Mouse (Mus musculus) heart, postnatal 0 days (tissue): ENCODE results near the gene Scfd2. TPM values are rescaled to one million over a fixed set of nuclear protein-coding genes. Genes with fewer than 3 reads are reported as not detected.

Source experiments
- ATAC-seq: fragments of 200-750 bp; cut with Nextera tagmentation; 2 replicates; pipeline ENCODE4 v1.8.0; 2017; ENCODE audit warnings: low read depth, moderate number of reproducible peaks, moderate library complexity; ENCODE audit not compliant: insufficient read depth
- DNase-seq: peaks from one replicate; pipeline ENCODE4 v3.0.0-alpha.2; 2016; ENCODE audit warnings: low spot score
- H3K27ac ChIP-seq: fragments of 300-500 bp; sonication (generic); 2 replicates; pipeline ENCODE4 v1.5.1; 2014; ENCODE audit warnings: low read depth, mild to moderate bottlenecking
- H3K27me3 ChIP-seq: fragments of 300-500 bp; sonication (generic); 2 replicates; pipeline ENCODE4 v1.6.1; 2014; ENCODE audit warnings: low read length, mixed read lengths; ENCODE audit not compliant: control insufficient read depth, insufficient read depth
- H3K36me3 ChIP-seq: fragments of 300-500 bp; sonication (generic); replicated peaks from 2 replicates; pipeline ENCODE4 v1.6.1; 2014; ENCODE audit warnings: low read length, mixed read lengths; ENCODE audit not compliant: control insufficient read depth, insufficient read depth
- H3K4me1 ChIP-seq: fragments of 300-500 bp; sonication (generic); 2 replicates; pipeline ENCODE4 v1.6.1; 2014; ENCODE audit warnings: antibody characterized with exemption; ENCODE audit not compliant: control insufficient read depth, insufficient read depth
- H3K4me2 ChIP-seq: fragments of 300-500 bp; sonication (generic); 2 replicates; pipeline ENCODE4 v1.6.1; 2014; ENCODE audit warnings: low read depth, mild to moderate bottlenecking, low read length, moderate library complexity
- H3K4me3 ChIP-seq: fragments of 300-500 bp; sonication (generic); 2 replicates; pipeline ENCODE4 v1.5.1; 2014; ENCODE audit warnings: low read depth, low read length
- H3K9ac ChIP-seq: fragments of 300-500 bp; sonication (generic); replicated peaks from 2 replicates; pipeline ENCODE4 v1.6.1; 2014; ENCODE audit warnings: low read depth, low read length, mixed read lengths
- H3K9me3 ChIP-seq: fragments of 300-500 bp; sonication (generic); replicated peaks from 2 replicates; pipeline ENCODE4 v1.6.1; 2016; ENCODE audit warnings: low read length; ENCODE audit not compliant: control insufficient read depth
- CTCF ChIP-seq: IDR thresholded peaks from 2 replicates; pipeline ENCODE4 v1.5.1; 2016; ENCODE audit warnings: antibody characterized with exemption, control low read depth, low read depth
- EP300 ChIP-seq: IDR thresholded peaks from 2 replicates; pipeline ENCODE4 v1.6.1; 2016; ENCODE audit warnings: antibody characterized with exemption, low read depth
- WGBS: fragments of 180-500 bp; shearing (Covaris S2); extraction: QIAGEN DNeasy Blood & Tissue Kit; methylation state at CpG from one replicate; pipeline ENCODE4 v1.1.7; 2014; 5-methylcytosine and 5-hydroxymethylcytosine counted together
- polyA plus RNA-seq: library from polyadenylated mRNA; unstranded; fragments of >200 nt; fragmentation: Nextera tagmentation; extraction: Ambion mirVana; gene quantifications from 2 replicates; pipeline ENCODE4 v1.2.1, GENCODE M21; 2015
- total RNA-seq: library from RNA; depleted of rRNA; stranded (reverse); fragments of >200 nt; gene quantifications from 2 replicates; pipeline ENCODE4 v1.2.3, GENCODE M21; 2014; ENCODE audit warnings: low replicate concordance

The Scfd2 gene
- total and polyA plus RNA-seq, 2 experiments from 2014 or later, result 14.2 to 24.3 TPM

GRCm38 (mm10) chr5:74412557-74412956 lies 119.0 kb downstream of the Scfd2 start:
- Histone ChIP-seq H3K36me3 (no peaks in the 10 kb centered on the region), H3K9ac (no peak overlapping the region), H3K9me3 (no peaks in the 10 kb centered on the region), H3K4me3 (no peak overlapping the region), H3K4me2 (no peak overlapping the region), H3K27me3 (no peaks in the 10 kb centered on the region), H3K4me1 (no peaks in the 10 kb centered on the region), H3K27ac (no peak overlapping the region)
- ATAC-seq, result no peak
- DNase-seq, result no peak
- WGBS, result 94% methylated on average over 3 of the region's 3 CpGs
- TF ChIP-seq EP300 (no peak), CTCF (no peak)

GRCm38 (mm10) chr5:74404887-74405286 lies 126.7 kb downstream of the Scfd2 start:
- Histone ChIP-seq H3K36me3 (no peaks in the 10 kb centered on the region), H3K27me3 (no peaks in the 10 kb centered on the region)
- ATAC-seq, result no peak

GRCm38 (mm10) chr5:74404083-74404482 lies 127.5 kb downstream of the Scfd2 start:
- WGBS, result 63% methylated on average over 5 of the region's 5 CpGs
- no peaks in the 10 kb centered on the region for H3K36me3 ChIP-seq
- no peak for TF ChIP-seq CTCF
- no peak for TF ChIP-seq EP300
- H3K27me3 ChIP-seq, result no peaks in the 10 kb centered on the region
- no peaks in the 10 kb centered on the region for H3K4me1 ChIP-seq
- no peak overlapping the region for H3K4me2 ChIP-seq
- H3K9me3 ChIP-seq, result no peaks in the 10 kb centered on the region
- no peak overlapping the region for H3K4me3 ChIP-seq
- no peak for ATAC-seq
- H3K9ac ChIP-seq, result no peak overlapping the region
- DNase-seq, result no peak
- no peak overlapping the region for H3K27ac ChIP-seq

More at GRCm38 (mm10) chr5:74404887-74405286, 126.7 kb downstream of the Scfd2 start:
- Histone ChIP-seq H3K9ac (no peak overlapping the region), H3K4me3 (no peak overlapping the region), H3K4me2 (no peak overlapping the region), H3K4me1 (no peaks in the 10 kb centered on the region), H3K9me3 (no peaks in the 10 kb centered on the region), H3K27ac (no peak overlapping the region)
- TF ChIP-seq EP300 (no peak), CTCF (no peak)
- no peak for DNase-seq
- 95% methylated on average over 4 of the region's 5 CpGs for WGBS

- H3K4me1 ChIP-seq, result no peaks in the 10 kb centered on the region
- H3K9me3 ChIP-seq, result no peaks in the 10 kb centered on the region
- TF ChIP-seq EP300 (no peak), CTCF (no peak)
- no peaks in the 10 kb centered on the region for H3K36me3 ChIP-seq
- H3K27me3 ChIP-seq, result no peaks in the 10 kb centered on the region
- ATAC-seq (no peak), DNase-seq (no peak)
- H3K27ac ChIP-seq, result no peak overlapping the region
- WGBS, result 81% methylated on average over 4 of the region's 4 CpGs
- no peak overlapping the region for H3K9ac ChIP-seq
- no peak overlapping the region for H3K4me2 ChIP-seq
- H3K4me3 ChIP-seq, result no peak overlapping the region
These were observed 128.9 kb downstream of the Scfd2 start for GRCm38 (mm10) chr5:74402626-74403025.

- TF ChIP-seq CTCF, result no peak
- no peak for TF ChIP-seq EP300
- H3K4me2 ChIP-seq, result no peak overlapping the region
- peaks cover 12% of the 10 kb centered on the region for H3K4me1 ChIP-seq
- no peaks in the 10 kb centered on the region for H3K9me3 ChIP-seq
- 64% methylated on average over 2 of the region's 2 CpGs for WGBS
- DNase-seq (no peak), ATAC-seq (no peak)
- H3K27me3 ChIP-seq, result no peaks in the 10 kb centered on the region
- no peak overlapping the region for H3K27ac ChIP-seq
- H3K36me3 ChIP-seq, result no peaks in the 10 kb centered on the region
- H3K9ac ChIP-seq, result no peak overlapping the region
- no peak overlapping the region for H3K4me3 ChIP-seq
These were observed 139.8 kb downstream of the Scfd2 start for GRCm38 (mm10) chr5:74391806-74392205.

- 79% methylated on average over 5 of the region's 5 CpGs for WGBS
- Histone ChIP-seq H3K4me3 (no peak overlapping the region), H3K27ac (no peak overlapping the region), H3K4me1 (peaks cover 12% of the 10 kb centered on the region), H3K4me2 (no peak overlapping the region), H3K9ac (no peak overlapping the region), H3K27me3 (no peaks in the 10 kb centered on the region), H3K36me3 (no peaks in the 10 kb centered on the region), H3K9me3 (no peaks in the 10 kb centered on the region)
- TF ChIP-seq EP300 (no peak), CTCF (no peak)
- DNase-seq, result no peak
- ATAC-seq, result no peak
These were observed 140.2 kb downstream of the Scfd2 start for GRCm38 (mm10) chr5:74391346-74391745.
